ENCODE assay signal across 15 mouse cellular contexts in the genomic region with DNA sequence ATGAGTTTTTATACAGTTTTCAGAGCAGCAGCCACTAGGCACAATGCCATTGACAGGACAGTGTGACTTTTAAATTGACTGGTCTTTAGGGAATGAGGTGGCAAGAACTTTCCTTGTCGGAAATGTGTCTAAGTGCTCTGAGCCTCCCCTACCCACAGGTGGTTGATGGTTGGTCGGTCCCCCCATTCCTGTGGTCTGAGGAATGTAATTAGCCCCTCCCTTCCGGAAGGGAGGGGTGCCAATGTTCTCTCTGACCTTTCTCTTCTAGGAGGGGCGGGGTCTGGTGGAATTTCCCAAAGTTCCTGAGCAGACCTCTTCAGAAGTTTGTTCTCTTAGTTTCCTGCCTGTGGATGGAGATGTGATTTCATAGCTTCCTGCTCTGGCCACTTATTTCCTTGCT.
"Had no signal": no experiment of that assay in that cellular context is flagged by ENCODE, and none has a peak within 500 bp of the region (broad histone marks: within the 10 kb centered on the region; RNA-seq: fewer than 3 reads in every experiment).

No protein-coding gene starts in this region.

- H3K9ac ChIP-seq: lung, embryonic 14.5 days; midbrain, embryonic 13.5 days; midbrain, embryonic 15.5 days; neural tube, embryonic 12.5 days; stomach, embryonic 15.5 days had no signal

- DNase-seq: lung, adult 18-20 months; lung, embryonic 14.5 days; lung, postnatal 10 days; right cerebral cortex, postnatal 14 days; thymus, adult 2 months; thymus, postnatal 25 days; thymus, postnatal 4 days had no signal

- H3K4me1 ChIP-seq: megakaryocyte, embryonic 14.5 days; midbrain, embryonic 13.5 days; midbrain, embryonic 15.5 days; neural tube, embryonic 12.5 days; stomach, embryonic 15.5 days had no signal

- H3K27ac ChIP-seq: macrophage; midbrain, embryonic 13.5 days; midbrain, embryonic 15.5 days; neural tube, embryonic 12.5 days; stomach, embryonic 15.5 days; stomach, postnatal 0 days had no signal

- ATAC-seq: midbrain, embryonic 13.5 days; midbrain, embryonic 15.5 days had no signal

- H3K9me3 ChIP-seq: midbrain, embryonic 13.5 days; midbrain, embryonic 15.5 days; neural tube, embryonic 12.5 days; stomach, embryonic 15.5 days had no signal

- H3K27me3 ChIP-seq: megakaryocyte, embryonic 14.5 days; midbrain, embryonic 13.5 days; midbrain, embryonic 15.5 days; neural tube, embryonic 12.5 days; stomach, embryonic 15.5 days had no signal

- H3K36me3 ChIP-seq: midbrain, embryonic 13.5 days; midbrain, embryonic 15.5 days; neural tube, embryonic 12.5 days; stomach, embryonic 15.5 days had no signal

- H3K4me3 ChIP-seq: megakaryocyte, embryonic 14.5 days; midbrain, embryonic 13.5 days; midbrain, embryonic 15.5 days; neural tube, embryonic 12.5 days; stomach, embryonic 15.5 days had no signal

- H3K4me2 ChIP-seq: lung, embryonic 14.5 days; midbrain, embryonic 11.5 days; midbrain, embryonic 13.5 days; midbrain, embryonic 15.5 days; neural tube, embryonic 12.5 days; stomach, embryonic 15.5 days had no signal
